Mouse (Mus musculus): ENCODE results near the gene Stxbp2. TPM values are rescaled to one million over a fixed set of nuclear protein-coding genes. Genes with fewer than 3 reads are reported as not detected.
A peak's percentile ranks its signal among the peaks of the same experiment; 100 is the strongest.

Gene Stxbp2
- total RNA-seq, 1 experiment from 2014 or later = 277 TPM

GRCm38 (mm10) chr8:3676131-3676992 lies 45.6 kb downstream of the Stxbp2 start, which contains the start of gene Trappc5:
TSS of gene Trappc5 (plus strand) at chr8:3676299.
- ATAC-seq (ENCODE audit: extremely low read depth, insufficient number of reproducible peaks, low FRiP score, poor library complexity, severe bottlenecking) = peak; percentile 74

GRCm38 (mm10) chr8:3676993-3677579 lies 46.3 kb downstream of the Stxbp2 start:
- ATAC-seq (ENCODE audit: extremely low read depth, insufficient number of reproducible peaks, low FRiP score, poor library complexity, severe bottlenecking) = no peak

GRCm38 (mm10) chr8:3678831-3679230 lies 48.1 kb downstream of the Stxbp2 start:
- ATAC-seq (ENCODE audit: extremely low read depth, insufficient number of reproducible peaks, low FRiP score, poor library complexity, severe bottlenecking) = no peak

GRCm38 (mm10) chr8:3679236-3679635 lies 48.5 kb downstream of the Stxbp2 start:
- no peak for ATAC-seq (ENCODE audit: extremely low read depth, insufficient number of reproducible peaks, low FRiP score, poor library complexity, severe bottlenecking)

GRCm38 (mm10) chr8:3679656-3680055 lies 48.9 kb downstream of the Stxbp2 start:
- ATAC-seq (ENCODE audit: extremely low read depth, insufficient number of reproducible peaks, low FRiP score, poor library complexity, severe bottlenecking) = no peak

GRCm38 (mm10) chr8:3682435-3682834 lies 51.7 kb downstream of the Stxbp2 start:
- ATAC-seq (ENCODE audit: extremely low read depth, insufficient number of reproducible peaks, low FRiP score, poor library complexity, severe bottlenecking) = no peak

- ATAC-seq (ENCODE audit: extremely low read depth, insufficient number of reproducible peaks, low FRiP score, poor library complexity, severe bottlenecking) = no peak
Observed at GRCm38 (mm10) chr8:3683408-3684176, 52.8 kb downstream of the Stxbp2 start.

GRCm38 (mm10) chr8:3684530-3684929 lies 53.8 kb downstream of the Stxbp2 start:
- no peak for ATAC-seq (ENCODE audit: extremely low read depth, insufficient number of reproducible peaks, low FRiP score, poor library complexity, severe bottlenecking)

- no peak for ATAC-seq (ENCODE audit: extremely low read depth, insufficient number of reproducible peaks, low FRiP score, poor library complexity, severe bottlenecking)
Observed at GRCm38 (mm10) chr8:3685422-3685821, 54.7 kb downstream of the Stxbp2 start.

GRCm38 (mm10) chr8:3687537-3687936 lies 56.8 kb downstream of the Stxbp2 start:
- peak; percentile 34; the same call in 1 of the 2 replicates for ATAC-seq (ENCODE audit: extremely low read depth, insufficient number of reproducible peaks, low FRiP score, poor library complexity, severe bottlenecking)

GRCm38 (mm10) chr8:3690774-3691173 lies 60.0 kb downstream of the Stxbp2 start:
- no peak for ATAC-seq (ENCODE audit: extremely low read depth, insufficient number of reproducible peaks, low FRiP score, poor library complexity, severe bottlenecking)

Other genes with a start within 250 kb of the Stxbp2 start
- gene Arhgef18, start 237.9 kb upstream of the Stxbp2 start, total RNA-seq (2017) = 179 and 187 TPM in 2 replicates
- gene Pex11g, start 163.3 kb upstream of the Stxbp2 start, total RNA-seq (2017) = 1.0 and 3.7 TPM in 2 replicates
- gene Tex45, start 160.1 kb upstream of the Stxbp2 start, total RNA-seq (2017) = 0.61 TPM in 1 of 2 replicates, not detected in the other
- 3.6 and 4.1 TPM in 2 replicates for gene Zfp358, start 137.8 kb upstream of the Stxbp2 start, total RNA-seq (2017)
- gene Mcoln1, start 130.5 kb upstream of the Stxbp2 start, total RNA-seq (2017) = 80.5 and 83.9 TPM in 2 replicates
- 46.8 and 48.6 TPM in 2 replicates for gene Pnpla6, start 115.6 kb upstream of the Stxbp2 start, total RNA-seq (2017)
- not detected in 2 replicates for gene C330021F23Rik, start 63.0 kb upstream of the Stxbp2 start, total RNA-seq (2017)
- not detected in 2 replicates for gene Camsap3, start 43.7 kb upstream of the Stxbp2 start, total RNA-seq (2017)
- gene Xab2, start 9.6 kb upstream of the Stxbp2 start, total RNA-seq (2017) = 70.3 and 73.1 TPM in 2 replicates
- gene Pet100, start 9.4 kb upstream of the Stxbp2 start, total RNA-seq (2017) = 153 and 163 TPM in 2 replicates
- gene Pcp2, start 5.4 kb upstream of the Stxbp2 start, total RNA-seq (2017) = 0.86 TPM in 1 of 2 replicates, not detected in the other
- gene Retn, start 24.8 kb downstream of the Stxbp2 start, total RNA-seq (2017) = 16.1 and 19.3 TPM in 2 replicates
- 214 and 229 TPM in 2 replicates for gene Mcemp1, start 34.8 kb downstream of the Stxbp2 start, total RNA-seq (2017)
- not detected in 2 replicates for gene Fcor, start 41.4 kb downstream of the Stxbp2 start, total RNA-seq (2017)
- 41.5 and 45.5 TPM in 2 replicates for gene Trappc5, start 45.3 kb downstream of the Stxbp2 start, total RNA-seq (2017)
- 390 and 391 TPM in 2 replicates for gene Fcer2a, start 63.2 kb downstream of the Stxbp2 start, total RNA-seq (2017)
- 0.58 and 0.74 TPM in 2 replicates for gene Clec4g, start 89.7 kb downstream of the Stxbp2 start, total RNA-seq (2017)
- 11.6 and 15.5 TPM in 2 replicates for gene Cd209a, start 118.0 kb downstream of the Stxbp2 start, total RNA-seq (2017)
- not detected in 2 replicates for gene Cd209e, start 223.4 kb downstream of the Stxbp2 start, total RNA-seq (2017)
- not detected in 2 replicates for gene Cd209d, start 247.6 kb downstream of the Stxbp2 start, total RNA-seq (2017)